ENCODE assay signal across 16 mouse cellular contexts in the genomic region with DNA sequence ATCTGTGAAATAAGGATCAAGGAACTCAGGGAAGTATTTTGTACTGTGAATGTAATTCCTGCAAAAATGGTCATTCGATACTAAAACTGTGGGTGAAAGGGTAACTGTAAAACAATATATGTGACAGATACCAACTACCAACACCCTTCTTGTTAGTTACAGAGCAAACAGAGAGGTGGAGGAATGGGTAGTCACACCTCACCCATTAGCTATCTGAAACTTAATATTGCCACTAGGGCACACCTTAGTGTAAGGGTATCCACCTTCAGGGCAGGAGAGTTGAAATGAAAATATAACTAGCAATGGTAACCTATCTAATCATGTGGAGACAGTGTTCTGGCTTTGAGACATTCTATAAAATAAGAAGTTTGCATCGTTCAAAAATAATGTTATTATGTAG.
"Had no signal": no experiment of that assay in that cellular context is flagged by ENCODE, and none has a peak within 500 bp of the region (broad histone marks: within the 10 kb centered on the region; RNA-seq: fewer than 3 reads in every experiment).

No protein-coding gene starts in this region.

- H3K4me2 ChIP-seq: neural tube, embryonic 12.5 days; neural tube, embryonic 13.5 days; neural tube, embryonic 15.5 days; stomach, embryonic 15.5 days had no signal

- H3K4me3 ChIP-seq: neural tube, embryonic 12.5 days; neural tube, embryonic 13.5 days; neural tube, embryonic 15.5 days; stomach, embryonic 15.5 days had no signal

- H3K27me3 ChIP-seq: neural tube, embryonic 12.5 days; neural tube, embryonic 13.5 days; neural tube, embryonic 15.5 days; stomach, embryonic 15.5 days had no signal

- H3K36me3 ChIP-seq: neural tube, embryonic 12.5 days; neural tube, embryonic 13.5 days; neural tube, embryonic 15.5 days; stomach, embryonic 15.5 days had no signal

- H3K9ac ChIP-seq: neural tube, embryonic 12.5 days; neural tube, embryonic 13.5 days; neural tube, embryonic 15.5 days; stomach, embryonic 15.5 days had no signal

- DNase-seq: retina, postnatal 1 day; right cerebral cortex, adult 18-20 months; right cerebral cortex, postnatal 14 days; right cerebral cortex, postnatal 25 days; right cerebral cortex, postnatal 4 days; spleen, adult 18-20 months; thymus, adult 18-20 months; thymus, adult 2 months; thymus, postnatal 14 days; thymus, postnatal 25 days; thymus, postnatal 36 days; thymus, postnatal 4 days had no signal

- H3K4me1 ChIP-seq: neural tube, embryonic 12.5 days; neural tube, embryonic 13.5 days; neural tube, embryonic 15.5 days; stomach, embryonic 15.5 days had no signal

- H3K27ac ChIP-seq: neural tube, embryonic 12.5 days; neural tube, embryonic 13.5 days; neural tube, embryonic 15.5 days; stomach, embryonic 15.5 days had no signal

- H3K9me3 ChIP-seq: neural tube, embryonic 12.5 days; neural tube, embryonic 13.5 days; neural tube, embryonic 15.5 days; stomach, embryonic 15.5 days had no signal
